Mouse (Mus musculus) heart, postnatal 0 days (tissue): ENCODE measurements around the gene Rgs7. TPM values are rescaled to one million over a fixed set of nuclear protein-coding genes. Genes with fewer than 3 reads are reported as not detected.

Experiments
- ATAC-seq: fragments of 200-750 bp; cut with Nextera tagmentation; 2 replicates; pipeline ENCODE4 v1.8.0; 2017; ENCODE audit warnings: low read depth, moderate number of reproducible peaks, moderate library complexity; ENCODE audit not compliant: insufficient read depth
- DNase-seq: peaks from one replicate; pipeline ENCODE4 v3.0.0-alpha.2; 2016; ENCODE audit warnings: low spot score
- H3K27ac ChIP-seq: fragments of 300-500 bp; sonication (generic); 2 replicates; pipeline ENCODE4 v1.5.1; 2014; ENCODE audit warnings: low read depth, mild to moderate bottlenecking
- H3K27me3 ChIP-seq: fragments of 300-500 bp; sonication (generic); 2 replicates; pipeline ENCODE4 v1.6.1; 2014; ENCODE audit warnings: low read length, mixed read lengths; ENCODE audit not compliant: control insufficient read depth, insufficient read depth
- H3K36me3 ChIP-seq: fragments of 300-500 bp; sonication (generic); replicated peaks from 2 replicates; pipeline ENCODE4 v1.6.1; 2014; ENCODE audit warnings: low read length, mixed read lengths; ENCODE audit not compliant: control insufficient read depth, insufficient read depth
- H3K4me1 ChIP-seq: fragments of 300-500 bp; sonication (generic); 2 replicates; pipeline ENCODE4 v1.6.1; 2014; ENCODE audit warnings: antibody characterized with exemption; ENCODE audit not compliant: control insufficient read depth, insufficient read depth
- H3K4me2 ChIP-seq: fragments of 300-500 bp; sonication (generic); 2 replicates; pipeline ENCODE4 v1.6.1; 2014; ENCODE audit warnings: low read depth, mild to moderate bottlenecking, low read length, moderate library complexity
- H3K4me3 ChIP-seq: fragments of 300-500 bp; sonication (generic); 2 replicates; pipeline ENCODE4 v1.5.1; 2014; ENCODE audit warnings: low read depth, low read length
- H3K9ac ChIP-seq: fragments of 300-500 bp; sonication (generic); replicated peaks from 2 replicates; pipeline ENCODE4 v1.6.1; 2014; ENCODE audit warnings: low read depth, low read length, mixed read lengths
- H3K9me3 ChIP-seq: fragments of 300-500 bp; sonication (generic); replicated peaks from 2 replicates; pipeline ENCODE4 v1.6.1; 2016; ENCODE audit warnings: low read length; ENCODE audit not compliant: control insufficient read depth
- CTCF ChIP-seq: IDR thresholded peaks from 2 replicates; pipeline ENCODE4 v1.5.1; 2016; ENCODE audit warnings: antibody characterized with exemption, control low read depth, low read depth
- EP300 ChIP-seq: IDR thresholded peaks from 2 replicates; pipeline ENCODE4 v1.6.1; 2016; ENCODE audit warnings: antibody characterized with exemption, low read depth
- WGBS: fragments of 180-500 bp; shearing (Covaris S2); extraction: QIAGEN DNeasy Blood & Tissue Kit; methylation state at CpG from one replicate; pipeline ENCODE4 v1.1.7; 2014; 5-methylcytosine and 5-hydroxymethylcytosine counted together
- polyA plus RNA-seq: library from polyadenylated mRNA; unstranded; fragments of >200 nt; fragmentation: Nextera tagmentation; extraction: Ambion mirVana; gene quantifications from 2 replicates; pipeline ENCODE4 v1.2.1, GENCODE M21; 2015
- total RNA-seq: library from RNA; depleted of rRNA; stranded (reverse); fragments of >200 nt; gene quantifications from 2 replicates; pipeline ENCODE4 v1.2.3, GENCODE M21; 2014; ENCODE audit warnings: low replicate concordance

The Rgs7 gene
- total and polyA plus RNA-seq, 2 experiments from 2014 or later: 0.34 to 0.55 TPM

- WGBS: 47% methylated on average over 3 of the region's 3 CpGs
These were observed 191.9 kb downstream of the Rgs7 start for GRCm38 (mm10) chr1:175300404-175300803.

GRCm38 (mm10) chr1:175299603-175300397 is 192.5 kb downstream of the Rgs7 start:
- no peaks in the 10 kb centered on the region for H3K36me3 ChIP-seq
- no peaks in the 10 kb centered on the region; the same call in 1 of the 2 replicates for H3K4me1 ChIP-seq
- no peaks in the 10 kb centered on the region for H3K27me3 ChIP-seq
- H3K4me3 ChIP-seq: no peak overlapping the region
- no peaks in the 10 kb centered on the region for H3K9me3 ChIP-seq
- DNase-seq (no peak), ATAC-seq (no peak)
- WGBS: 84% methylated on average over 2 of the region's 2 CpGs
- H3K27ac ChIP-seq: no peak overlapping the region
- no peak overlapping the region for H3K9ac ChIP-seq
- TF ChIP-seq EP300 (no peak), CTCF (peak; percentile 12; the same call in 1 of the 2 replicates)
- H3K4me2 ChIP-seq: no peak overlapping the region

More at GRCm38 (mm10) chr1:175300404-175300803, 191.9 kb downstream of the Rgs7 start:
- H3K4me3 ChIP-seq: no peak overlapping the region
- no peaks in the 10 kb centered on the region; the same call in 1 of the 2 replicates for H3K4me1 ChIP-seq
- no peaks in the 10 kb centered on the region for H3K27me3 ChIP-seq
- no peak overlapping the region for H3K9ac ChIP-seq
- H3K27ac ChIP-seq: no peak overlapping the region
- H3K9me3 ChIP-seq: no peaks in the 10 kb centered on the region
- TF ChIP-seq EP300: no peak
- no peak for TF ChIP-seq CTCF
- no peak for DNase-seq
- no peaks in the 10 kb centered on the region for H3K36me3 ChIP-seq
- H3K4me2 ChIP-seq: no peak overlapping the region
- no peak for ATAC-seq

- Histone ChIP-seq H3K4me1 (no peaks in the 10 kb centered on the region), H3K4me3 (no peak overlapping the region), H3K9me3 (no peaks in the 10 kb centered on the region), H3K27me3 (no peaks in the 10 kb centered on the region), H3K27ac (no peak overlapping the region), H3K36me3 (no peaks in the 10 kb centered on the region), H3K9ac (no peak overlapping the region), H3K4me2 (no peak overlapping the region)
- TF ChIP-seq CTCF (no peak), EP300 (no peak)
- 83% methylated on average over 1 of the region's 1 CpGs for WGBS
- DNase-seq: no peak
- ATAC-seq: no peak
These were observed 195.4 kb downstream of the Rgs7 start for GRCm38 (mm10) chr1:175296906-175297305.

DNA sequence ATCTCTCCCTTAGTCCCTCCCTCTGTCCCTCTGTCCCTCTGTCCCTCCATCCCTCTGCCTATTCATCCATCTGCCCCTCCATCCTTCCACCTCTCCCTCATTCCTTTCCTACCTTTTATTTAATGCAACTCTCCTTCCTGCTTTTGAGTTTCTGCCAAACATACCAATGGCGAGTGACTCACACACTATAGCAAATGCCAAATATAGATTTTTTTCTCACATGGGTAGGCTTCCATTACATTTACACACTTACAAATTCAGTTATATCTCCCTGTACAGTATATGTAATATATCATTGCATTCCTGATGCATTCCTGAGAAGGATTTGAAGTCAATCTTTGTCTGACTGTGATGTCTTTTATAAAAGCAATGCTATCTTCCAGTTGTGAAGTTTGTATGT is 202.2 kb downstream of the Rgs7 start:
- WGBS: 37% methylated on average over 1 of the region's 1 CpGs
- Histone ChIP-seq H3K36me3 (no peaks in the 10 kb centered on the region), H3K4me1 (no peaks in the 10 kb centered on the region), H3K27me3 (no peaks in the 10 kb centered on the region), H3K4me3 (no peak overlapping the region), H3K9ac (no peak overlapping the region), H3K4me2 (no peak overlapping the region), H3K27ac (no peak overlapping the region), H3K9me3 (no peaks in the 10 kb centered on the region)
- ATAC-seq (no peak), DNase-seq (no peak)
- TF ChIP-seq EP300: no peak
- TF ChIP-seq CTCF: no peak

DNA sequence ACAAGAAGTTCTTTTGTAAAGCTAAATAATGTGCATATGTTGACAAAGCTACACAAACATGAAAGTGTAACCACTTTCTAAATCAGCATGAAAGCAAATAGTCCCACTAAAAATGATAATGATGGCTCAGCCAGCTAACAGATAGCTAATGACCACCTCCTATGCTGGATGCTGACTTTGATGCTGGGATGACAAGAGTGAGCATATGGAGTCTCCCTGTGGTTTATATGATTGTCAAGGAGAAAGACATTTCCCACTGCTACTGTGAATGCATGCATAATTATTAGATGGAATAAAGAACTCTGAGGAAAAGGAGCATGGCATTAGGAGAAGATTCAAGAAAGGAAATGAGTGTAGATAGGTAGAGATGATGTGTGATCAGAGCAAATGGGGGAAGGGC is 230.0 kb downstream of the Rgs7 start:
- no peak overlapping the region for H3K4me3 ChIP-seq
- ATAC-seq: no peak
- DNase-seq: no peak
- H3K4me2 ChIP-seq: no peak overlapping the region
- TF ChIP-seq EP300: no peak
- no peak for TF ChIP-seq CTCF
- H3K9ac ChIP-seq: no peak overlapping the region
- H3K36me3 ChIP-seq: no peaks in the 10 kb centered on the region
- no peaks in the 10 kb centered on the region for H3K4me1 ChIP-seq
- H3K27me3 ChIP-seq: no peaks in the 10 kb centered on the region
- H3K9me3 ChIP-seq: no peaks in the 10 kb centered on the region
- no peak overlapping the region for H3K27ac ChIP-seq

DNA sequence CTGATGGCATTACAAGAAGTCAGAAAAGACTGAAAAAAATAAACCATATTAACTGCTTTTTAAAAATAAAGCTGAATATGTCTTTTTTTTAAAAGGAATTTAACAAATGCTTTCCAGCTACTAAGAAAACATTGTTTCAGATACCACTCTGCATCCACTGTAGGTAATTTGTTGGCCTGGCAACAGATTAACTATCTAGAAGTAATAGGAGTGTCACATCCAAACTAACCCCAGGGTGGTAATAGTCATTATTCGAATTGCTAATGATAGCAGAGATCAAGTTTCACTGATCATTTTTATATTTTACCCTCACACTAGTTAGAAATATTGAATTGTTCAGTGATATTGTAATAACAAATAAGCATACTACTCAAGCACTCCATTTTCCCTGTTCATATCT is 232.9 kb downstream of the Rgs7 start:
- no peak overlapping the region for H3K27ac ChIP-seq
- no peak for ATAC-seq
- DNase-seq: no peak
- no peak overlapping the region for H3K9ac ChIP-seq
- TF ChIP-seq EP300 (no peak), CTCF (no peak)
- no peaks in the 10 kb centered on the region for H3K36me3 ChIP-seq
- WGBS: 36% methylated on average over 1 of the region's 1 CpGs
- no peak overlapping the region for H3K4me2 ChIP-seq
- H3K4me1 ChIP-seq: no peaks in the 10 kb centered on the region
- no peaks in the 10 kb centered on the region for H3K9me3 ChIP-seq
- no peak overlapping the region for H3K4me3 ChIP-seq
- no peaks in the 10 kb centered on the region for H3K27me3 ChIP-seq
